Mouse (Mus musculus): Measurements from ENCODE around the gene Npas1.

- TF ChIP-seq CTCF (IDR thresholded peaks at IDR 0.05; ENCODE audit: borderline replicate concordance, extremely low read depth, insufficient read depth, insufficient read length) (no peak), POLR2A (IDR thresholded peaks at IDR 0.05; ENCODE audit: borderline replicate concordance, extremely low read depth, insufficient read depth, insufficient read length, poor library complexity, severe bottlenecking) (no peak)
These were observed 12.4 kb upstream of the Npas1 start for GRCm38 (mm10) chr7:16489948-16490347.

Measured in brain, embryonic 14.5 days (tissue).